Mouse (Mus musculus) left cerebral cortex, adult 2 months (tissue): ENCODE measurements around the gene Adm2. TPM values are rescaled to one million over a fixed set of nuclear protein-coding genes. Genes with fewer than 3 reads are reported as not detected.

Experiments used
- DNase-seq, 2 experiments: peaks; one replicate each; pipeline ENCODE4 v3.0.0; 2021 to 2022; ENCODE audit warnings: low spot score in 2 of 2, mixed read lengths in 1 of 2; ENCODE audit errors: extremely low spot score in 1 of 2
- H3K27ac ChIP-seq: fragments of 200-600 bp; 2 replicates; pipeline ENCODE4 v1.8.1; 2022
- H3K4me3 ChIP-seq: fragments of 200-600 bp; 2 replicates; pipeline ENCODE4 v1.8.1; 2022
- CTCF ChIP-seq: fragments of 200-600 bp; IDR thresholded peaks from 2 replicates; pipeline ENCODE4 v1.8.1; 2022; ENCODE audit warnings: antibody characterized with exemption, mild to moderate bottlenecking, moderate library complexity
- intact Hi-C: fragments of 180-260 bp; cut with DNase I; formaldehyde crosslinking; loops from one replicate; pipeline ENCODE4 v1.15.1; 2025
- microRNA-seq, 2 experiments: library from miRNA; unstranded; fragments of <30 nt; microRNA quantifications; one replicate each; pipeline ENCODE4 v1.2.0; 2021
- total RNA-seq, 2 experiments: library from RNA; stranded (reverse); gene quantifications; 2 replicates each; pipeline ENCODE4 v1.2.3; 2021

The Adm2 gene
- total RNA-seq, 2 experiments from 2014 or later = not detected

DNA sequence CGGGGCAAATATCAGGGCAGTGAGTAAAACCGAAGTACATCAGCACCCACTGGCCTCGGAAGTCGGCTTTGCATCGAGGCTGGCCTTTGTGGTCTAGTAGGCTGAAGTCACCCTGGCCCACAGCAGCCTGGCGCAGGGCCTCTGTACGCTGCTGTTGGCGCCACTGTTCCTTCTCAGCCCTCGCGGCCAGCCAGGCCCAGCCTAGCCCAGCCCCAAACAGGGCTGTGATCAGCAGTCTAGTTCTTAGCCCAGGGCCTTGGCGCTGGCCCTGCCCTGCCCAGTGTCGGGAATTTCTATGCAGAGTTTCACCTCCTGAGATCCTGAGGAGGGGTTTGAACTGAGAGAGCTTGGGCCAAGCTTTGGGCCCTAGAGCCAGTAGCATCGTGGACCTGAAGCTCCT, 49.5 kb downstream of the Adm2 start:
- DNase-seq = no peak
- intact Hi-C loops = loop anchor here (2.0 to 5.0 kb wide), 2 partner anchors 15 to 95 kb away; no protein-coding TSS in a partner anchor
- no peak overlapping the region for H3K4me3 ChIP-seq
- TF ChIP-seq CTCF = no peak
- H3K27ac ChIP-seq = no peak overlapping the region

DNA sequence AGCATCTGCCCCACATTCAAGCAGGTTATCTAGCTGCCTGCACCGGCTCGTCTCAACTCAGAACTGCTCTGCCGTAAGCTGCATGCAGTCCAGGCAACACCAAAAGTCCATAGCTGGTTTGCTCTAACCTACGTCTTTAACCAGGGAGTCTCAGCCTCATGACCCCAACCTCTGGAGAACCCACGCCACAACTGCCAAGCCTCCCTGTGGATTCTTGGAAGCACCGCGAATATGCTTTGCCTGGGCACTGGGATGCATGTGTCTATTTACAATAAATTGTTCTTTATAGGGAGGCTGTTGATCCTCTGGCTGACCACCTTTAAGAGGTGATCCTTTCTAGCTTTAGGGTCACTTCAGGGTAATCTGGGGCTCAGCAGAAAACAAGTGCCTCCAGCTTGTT, 50.0 kb downstream of the Adm2 start:
- Histone ChIP-seq H3K4me3 (peak overlapping the region; percentile 83), H3K27ac (peak overlapping the region; percentile 98)
- no peak for TF ChIP-seq CTCF
- intact Hi-C loops = loop anchor here (2.0 to 5.0 kb wide), 2 partner anchors 16 to 95 kb away; no protein-coding TSS in a partner anchor
- DNase-seq = no peak

DNA sequence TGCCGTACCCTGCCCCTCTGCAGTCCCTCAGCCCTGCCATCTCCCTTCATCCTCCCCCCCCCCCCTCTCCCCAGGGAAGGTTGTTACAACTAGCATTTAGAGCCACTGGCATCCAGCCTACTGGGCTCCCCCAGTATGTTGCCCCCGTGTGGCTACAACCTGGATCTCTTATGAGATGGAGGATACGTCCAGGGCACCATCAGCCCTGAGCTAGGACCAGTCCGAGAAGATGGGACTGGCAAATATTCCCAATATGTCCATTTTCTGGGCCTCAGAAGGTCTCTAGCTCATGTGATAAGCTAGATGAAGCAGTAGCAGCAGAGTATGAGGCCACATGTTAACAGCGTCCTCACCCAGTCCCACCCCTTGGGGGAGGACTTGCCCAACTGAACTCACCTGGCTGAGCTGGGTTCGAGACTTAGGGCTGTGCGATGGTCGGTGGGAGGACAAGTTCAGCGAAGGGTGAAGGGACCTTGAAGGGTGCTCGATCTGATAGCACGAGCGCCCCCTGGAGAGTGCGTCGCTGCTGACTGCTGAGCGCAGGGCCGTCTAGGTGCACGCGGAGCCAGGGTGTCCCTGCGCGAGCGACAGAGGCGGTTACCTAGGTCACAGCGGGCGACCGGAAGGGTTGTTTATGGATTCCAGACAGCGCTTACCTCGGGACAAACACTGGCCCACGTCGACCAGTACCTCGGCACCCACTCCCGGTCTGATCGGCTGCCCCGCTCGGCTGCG, 50.7 kb downstream of the Adm2 start:
- H3K27ac ChIP-seq = peak overlapping the region; percentile 98
- H3K4me3 ChIP-seq = peak overlapping the region; percentile 83
- DNase-seq = peak; percentile 82 to 83
- intact Hi-C loops = loop anchor here (1.0 to 5.0 kb wide), 3 partner anchors 16 to 94 kb away; partner anchors contain the start of gene Sbf1
- TF ChIP-seq CTCF = peak; percentile 63

DNA sequence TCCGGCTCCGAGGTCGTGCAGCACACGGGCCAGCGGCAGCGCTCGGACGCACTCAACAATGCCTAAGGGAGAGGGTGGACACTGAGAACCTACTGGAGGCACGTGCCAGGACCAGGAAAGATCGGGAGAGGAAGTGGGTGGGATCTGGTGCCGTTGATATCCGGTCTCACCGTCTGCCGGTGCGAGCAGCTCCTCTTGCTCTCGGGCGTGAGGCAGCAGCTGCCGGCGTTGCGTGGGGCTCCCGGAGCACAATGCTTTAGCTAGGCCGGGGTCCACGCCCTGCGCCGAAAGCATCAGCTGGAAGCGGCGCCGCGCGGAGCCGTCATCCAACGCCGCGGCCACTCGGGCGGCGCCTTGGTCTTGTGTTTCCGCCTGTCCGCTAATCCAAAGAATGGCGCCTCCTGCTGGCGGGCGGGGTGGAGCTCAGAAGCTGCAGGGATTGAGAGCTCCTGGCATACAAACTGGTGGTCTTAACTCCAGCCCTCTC, 51.3 kb downstream of the Adm2 start, which contains the start of gene Sco2:
TSS of gene Sco2 (minus strand) at position 85 of the 487 bp plus-strand sequence.
- intact Hi-C loops = loop anchor here (1.0 to 5.0 kb wide), 3 partner anchors 17 to 93 kb away; partner anchors contain the start of gene Sbf1
- TF ChIP-seq CTCF = peak; percentile 94
- Histone ChIP-seq H3K4me3 (peak within 1 kb of the TSS; percentile 83), H3K27ac (peak within 1 kb of the TSS; percentile 98)
- peak; percentile 90 to 94 for DNase-seq

Small RNA genes within 50 kb of the gene (microRNA-seq; reads per million reads assigned to microRNA genes)
- 6.6 to 7.4 reads per million in 2 experiments for gene Mir6959

Other genes with a start within 250 kb of the Adm2 start
- 10 to 100 TPM; 17.5 to 20.5 TPM for gene Trabd, start 247.6 kb upstream of the Adm2 start, total RNA-seq
- 10 to 100 TPM; 21.1 to 21.3 TPM for gene Selenoo, start 233.6 kb upstream of the Adm2 start, total RNA-seq
- 10 to 100 TPM; 34.7 to 35.3 TPM for gene Tubgcp6, start 199.6 kb upstream of the Adm2 start, total RNA-seq
- gene Hdac10, start 194.0 kb upstream of the Adm2 start, total RNA-seq = 10 to 100 TPM; 16.8 to 17.3 TPM
- gene Mapk12, start 182.0 kb upstream of the Adm2 start, total RNA-seq = 1 to 10 TPM; 8.3 to 9.3 TPM
- gene Mapk11, start 173.1 kb upstream of the Adm2 start, total RNA-seq = 10 to 100 TPM; 61.8 to 63.5 TPM
- gene Plxnb2, start 141.9 kb upstream of the Adm2 start, total RNA-seq = 10 to 100 TPM; 49.4 to 53.3 TPM
- 10 to 100 TPM; 52.2 to 53.9 TPM for gene Dennd6b, start 126.2 kb upstream of the Adm2 start, total RNA-seq
- gene Ppp6r2, start 111.2 kb upstream of the Adm2 start, total RNA-seq = 100 to 1,000 TPM; 161 to 171 TPM
- 100 to 1,000 TPM; 244 to 245 TPM for gene Sbf1, start 7.4 kb upstream of the Adm2 start, total RNA-seq
- not detected for gene Miox, start 11.7 kb downstream of the Adm2 start, total RNA-seq
- gene Lmf2, start 32.9 kb downstream of the Adm2 start, total RNA-seq = 10 to 100 TPM; 18.8 to 19.8 TPM
- gene Ncaph2, start 33.0 kb downstream of the Adm2 start, total RNA-seq = 100 to 1,000 TPM; 108 TPM
- gene Sco2, start 51.1 kb downstream of the Adm2 start, total RNA-seq = 10 to 100 TPM; 28.5 to 29.1 TPM
- 1 to 10 TPM in 1 of 2 experiments, under 1 TPM in 1; 0.77 to 2.1 TPM for gene Tymp, start 54.3 kb downstream of the Adm2 start, total RNA-seq
- gene Odf3b, start 56.6 kb downstream of the Adm2 start, total RNA-seq = 1 to 10 TPM; 1.1 to 1.8 TPM
- gene Klhdc7b, start 62.2 kb downstream of the Adm2 start, total RNA-seq = under 1 TPM; 0.35 to 0.72 TPM
- not detected for gene Syce3, start 87.8 kb downstream of the Adm2 start, total RNA-seq
- 1 to 10 TPM; 2.3 to 3.0 TPM for gene Cpt1b, start 103.1 kb downstream of the Adm2 start, total RNA-seq
- 1 to 10 TPM; 2.2 to 2.7 TPM for gene C730034F03Rik, start 106.9 kb downstream of the Adm2 start, total RNA-seq
- not detected for gene Gm44502, start 107.0 kb downstream of the Adm2 start, total RNA-seq
- gene Chkb, start 107.2 kb downstream of the Adm2 start, total RNA-seq = 10 to 100 TPM; 42.5 to 45.2 TPM
- gene Mapk8ip2, start 131.2 kb downstream of the Adm2 start, total RNA-seq = 100 to 1,000 TPM; 227 to 234 TPM
- 10 to 100 TPM; 32.0 to 33.0 TPM for gene Arsa, start 154.7 kb downstream of the Adm2 start, total RNA-seq
- gene Shank3, start 176.9 kb downstream of the Adm2 start, total RNA-seq = 100 to 1,000 TPM; 222 to 239 TPM
- 1 to 10 TPM in 1 of 2 experiments, under 1 TPM in 1; 0.58 to 1.7 TPM for gene Acr, start 245.6 kb downstream of the Adm2 start, total RNA-seq